Mouse (Mus musculus): ENCODE results near the gene Snai1. TPM values are rescaled to one million over a fixed set of nuclear protein-coding genes. Genes with fewer than 3 reads are reported as not detected.

Snai1 gene
- 9.8 and 13.0 TPM in 2 replicates for polyA plus RNA-seq (2015; fragmentation: Nextera tagmentation; extraction: Ambion mirVana)

DNA sequence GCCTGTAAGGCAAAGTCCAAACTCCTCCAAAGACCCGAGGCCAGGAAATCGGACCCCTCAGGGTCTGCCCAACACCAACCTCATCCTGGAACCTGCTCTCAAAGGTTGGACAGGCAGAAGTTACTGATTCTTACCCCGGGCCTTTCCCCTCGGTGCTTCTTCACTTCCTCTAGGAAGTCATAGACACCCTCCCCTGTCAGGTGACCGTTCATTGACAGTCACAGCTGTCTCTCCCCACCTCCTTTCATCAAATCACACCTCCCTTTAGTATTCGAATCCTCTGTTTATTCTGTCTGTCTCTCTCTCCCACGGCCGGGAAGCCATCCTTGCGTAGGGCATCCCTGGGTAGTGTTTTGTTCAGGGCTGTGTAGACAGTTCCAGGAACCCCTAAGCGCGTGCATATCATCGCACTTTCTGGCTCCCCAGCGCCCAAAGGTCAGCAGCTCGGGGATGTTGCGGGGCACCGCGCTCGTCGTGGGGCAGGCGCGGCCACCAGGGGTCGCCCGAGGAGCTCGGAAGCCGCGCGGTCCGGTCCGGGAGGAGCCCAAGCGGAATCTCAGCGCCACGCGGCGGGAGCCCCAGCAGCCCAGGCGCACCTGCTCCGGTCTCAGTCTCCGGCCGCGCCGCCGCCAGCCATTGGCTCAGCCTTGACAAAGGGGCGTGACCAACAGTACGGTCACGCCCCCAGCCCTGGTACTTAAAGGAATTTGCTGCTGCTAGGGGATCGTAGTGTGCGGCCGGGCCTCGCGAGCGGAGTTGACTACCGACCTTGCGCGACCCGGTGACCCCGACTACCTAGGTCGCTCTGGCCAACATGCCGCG is at the start of gene Snai1:
Gene Snai1, plus strand, starts transcription at position 720 of the 822 bp plus-strand sequence.
- Histone ChIP-seq H3K9ac (peak within 1 kb of the TSS; percentile 38), H3K27ac (replicated peaks) (no peak within 1 kb of the TSS), H3K27me3 (peaks cover 57% of the 10 kb centered on the region), H3K9me3 (no peaks in the 10 kb centered on the region), H3K4me2 (peak within 1 kb of the TSS; percentile 88), H3K4me3 (peak within 1 kb of the TSS; percentile 49), H3K36me3 (no peaks in the 10 kb centered on the region), H3K4me1 (replicated peaks) (peaks cover 47% of the 10 kb centered on the region)
- peak; percentile 96 for ATAC-seq (ENCODE audit: low read depth)
- 1% methylated on average over 58 of the region's 58 CpGs for WGBS

DNA sequence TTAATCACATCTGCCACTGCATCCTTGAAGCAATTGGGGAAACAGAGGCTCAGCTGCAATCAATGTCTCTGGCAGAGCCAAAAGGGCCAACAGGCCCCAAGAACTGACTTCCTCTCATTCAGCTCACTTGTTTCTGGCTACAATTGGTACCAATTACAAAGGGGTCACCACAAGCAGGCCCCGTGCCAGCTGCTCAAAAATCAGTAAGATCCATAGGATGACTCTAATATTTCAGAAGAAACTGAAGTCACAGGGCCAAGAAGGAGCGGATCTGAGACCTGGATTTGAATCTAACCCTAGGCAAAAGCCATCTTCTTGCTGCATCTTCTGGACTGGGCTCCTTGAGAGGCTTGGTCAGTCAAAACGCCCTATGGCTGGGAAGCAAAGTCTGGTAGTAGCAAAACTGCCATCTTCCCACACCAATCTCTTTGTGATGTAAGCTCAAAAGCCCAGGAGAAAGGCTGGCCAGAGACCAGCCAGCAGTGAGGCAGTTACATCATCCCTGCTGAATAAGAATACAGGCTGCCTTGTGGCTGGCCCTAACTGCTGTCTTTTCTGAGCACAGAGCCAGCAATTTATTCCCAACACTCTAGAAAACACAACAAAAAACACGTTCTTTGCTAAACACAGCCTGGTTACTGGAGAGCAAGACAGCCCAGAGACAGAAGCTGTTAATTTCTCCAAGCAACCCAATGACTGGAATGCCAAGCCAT is 47.0 kb upstream of the Snai1 start:
- ATAC-seq (ENCODE audit: low read depth), result 0 out of 2 replicates have a peak, but pooled peaks have one; percentile 9
- Histone ChIP-seq H3K9me3 (no peaks in the 10 kb centered on the region), H3K27ac (replicated peaks) (peak overlapping the region; percentile 99), H3K27me3 (no peaks in the 10 kb centered on the region), H3K9ac (peak overlapping the region; percentile 99), H3K4me1 (replicated peaks) (peaks cover 54% of the 10 kb centered on the region), H3K36me3 (peaks cover 6% of the 10 kb centered on the region), H3K4me2 (peak overlapping the region; percentile 99), H3K4me3 (peak overlapping the region; percentile 100)
- WGBS, result 77% methylated on average over 4 of the region's 4 CpGs

DNA sequence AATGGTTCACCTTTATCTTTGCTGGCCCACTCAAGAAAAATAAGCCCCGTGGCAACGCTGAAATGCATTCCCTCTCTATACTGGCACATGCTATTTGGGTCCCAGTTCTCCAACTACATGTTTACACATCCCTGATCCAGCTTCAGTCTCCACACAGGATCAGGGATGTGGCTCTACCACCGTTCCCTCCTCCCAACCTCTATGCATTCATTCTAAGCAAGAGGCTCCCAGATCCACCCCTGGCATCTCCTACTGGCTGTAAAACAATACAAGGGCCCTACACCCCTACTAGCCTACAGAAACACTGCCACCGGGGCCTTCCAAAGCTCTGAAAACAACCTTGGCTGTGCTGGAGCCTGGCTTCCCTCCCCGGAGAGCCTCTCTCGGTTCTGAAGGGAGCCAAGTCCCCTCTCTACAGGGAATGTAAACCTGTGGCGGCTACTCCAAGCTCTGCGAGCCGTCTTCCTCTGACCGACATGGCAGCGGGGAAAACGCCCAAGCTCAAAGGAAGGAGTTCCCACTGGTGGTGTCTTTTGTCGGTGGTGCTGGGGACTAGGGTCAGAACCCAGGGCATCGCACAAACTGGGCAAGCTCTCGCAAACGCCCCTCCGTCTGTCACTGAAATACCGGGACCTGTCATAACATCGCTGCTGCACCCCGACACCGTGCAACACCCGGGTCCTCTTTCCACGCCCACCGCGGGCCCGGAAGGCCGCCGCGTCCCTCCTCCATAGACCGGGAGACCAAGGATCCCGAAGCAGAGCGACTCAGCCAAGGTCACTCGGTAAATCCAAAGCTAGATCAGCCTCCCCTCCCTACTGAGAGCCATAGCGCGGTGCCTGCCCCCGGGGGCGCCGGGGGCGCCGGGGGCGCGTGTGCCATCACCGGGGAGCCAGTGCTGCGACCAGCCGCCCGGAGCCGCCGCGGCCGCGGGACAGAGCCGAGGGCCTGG is 46.0 kb upstream of the Snai1 start, which contains the start of gene Rnf114:
Gene Rnf114, plus strand, starts transcription at position 889 of the 952 bp plus-strand sequence.
- Histone ChIP-seq H3K4me3 (peak within 1 kb of the TSS; percentile 100), H3K4me2 (peak within 1 kb of the TSS; percentile 99), H3K9me3 (no peaks in the 10 kb centered on the region), H3K9ac (peak within 1 kb of the TSS; percentile 99), H3K36me3 (peaks cover 6% of the 10 kb centered on the region), H3K27me3 (no peaks in the 10 kb centered on the region), H3K27ac (replicated peaks) (peak within 1 kb of the TSS; percentile 99), H3K4me1 (replicated peaks) (peaks cover 45% of the 10 kb centered on the region)
- WGBS, result 4% methylated on average over 52 of the region's 52 CpGs
- peak; percentile 37; the same call in 1 of the 2 replicates for ATAC-seq (ENCODE audit: low read depth)

DNA sequence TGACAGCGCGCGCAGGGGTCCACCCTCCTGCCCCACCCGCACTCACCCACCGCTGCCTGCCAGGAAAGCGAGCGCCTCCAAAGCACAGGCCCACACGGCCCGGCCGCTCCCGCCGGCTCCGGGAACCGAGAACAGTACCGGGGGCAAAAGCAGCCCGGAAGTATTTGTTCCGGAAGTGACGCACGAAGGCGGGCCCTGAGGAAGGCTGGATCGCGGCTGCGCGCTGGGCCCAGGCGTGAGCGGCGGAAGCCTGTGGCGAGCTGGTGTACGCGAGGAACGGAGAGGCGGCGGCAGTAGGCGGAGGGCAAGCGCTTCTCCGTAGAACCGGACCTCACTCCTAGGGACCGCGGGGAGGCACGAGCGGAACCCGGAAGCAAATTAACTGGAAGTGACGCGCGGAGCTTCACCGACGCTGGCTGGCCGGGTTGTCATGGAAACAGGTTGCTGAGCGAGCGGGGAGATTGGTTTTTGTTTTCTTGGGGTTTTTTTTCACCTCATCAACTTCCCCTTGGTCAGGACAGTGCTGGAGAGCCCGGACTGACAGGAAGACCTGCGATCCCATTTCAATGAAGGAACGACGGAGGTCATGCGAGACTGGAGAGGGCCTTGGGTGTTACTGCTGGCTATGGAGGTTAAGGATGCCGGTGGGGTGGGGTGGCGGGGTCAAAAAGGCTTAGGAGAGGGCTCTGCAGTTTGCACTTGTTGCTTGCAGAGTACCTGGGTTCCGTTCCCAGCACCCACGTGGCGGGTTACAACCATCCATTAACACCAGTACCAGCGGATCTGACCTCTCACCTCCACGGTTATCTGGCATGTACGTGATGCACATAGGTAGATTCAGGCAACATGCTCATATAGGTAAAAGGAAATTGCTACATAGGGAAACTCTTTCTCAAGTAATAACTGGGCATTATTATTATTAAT is 45.0 kb upstream of the Snai1 start, which contains the start of gene Spata2:
Gene Spata2, minus strand, starts transcription at position 175 of the 924 bp plus-strand sequence.
- peak within 1 kb of the TSS; percentile 100 for H3K4me3 ChIP-seq
- WGBS, result 2% methylated on average over 62 of the region's 63 CpGs

DNA sequence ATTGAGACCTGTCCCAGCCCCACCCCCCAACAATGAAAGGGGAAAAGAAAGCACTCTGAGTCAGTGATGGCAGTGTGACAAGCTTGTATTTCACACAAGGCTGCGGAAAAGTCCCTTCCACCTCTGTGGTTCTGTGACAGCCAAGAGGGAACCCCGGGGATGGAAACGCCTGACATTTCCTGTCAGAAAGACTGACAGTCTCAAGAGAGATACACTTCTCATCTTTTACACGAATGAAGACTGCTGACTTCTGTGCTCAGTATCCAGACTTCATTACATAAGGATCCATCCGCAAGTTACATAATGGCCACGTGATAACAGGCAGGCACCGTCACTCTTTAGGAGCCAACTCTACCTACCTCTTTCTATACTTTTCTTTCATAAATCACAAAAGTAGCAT is 41.6 kb upstream of the Snai1 start:
- H3K4me3 ChIP-seq, result no peak overlapping the region
- H3K9me3 ChIP-seq, result no peaks in the 10 kb centered on the region
- no peak overlapping the region for H3K9ac ChIP-seq
- H3K27ac ChIP-seq (replicated peaks), result no peak overlapping the region
- no peaks in the 10 kb centered on the region for H3K36me3 ChIP-seq
- H3K4me2 ChIP-seq, result no peak overlapping the region
- peaks cover 15% of the 10 kb centered on the region for H3K4me1 ChIP-seq (replicated peaks)
- 84% methylated on average over 7 of the region's 7 CpGs for WGBS
- ATAC-seq (ENCODE audit: low read depth), result no peak
- no peaks in the 10 kb centered on the region for H3K27me3 ChIP-seq

More for the DNA sequence above, 45.0 kb upstream of the Snai1 start, which contains the start of gene Spata2:
- H3K9ac ChIP-seq, result peak within 1 kb of the TSS; percentile 99
- no peaks in the 10 kb centered on the region for H3K27me3 ChIP-seq
- H3K4me2 ChIP-seq, result peak within 1 kb of the TSS; percentile 99
- peak; percentile 74 for ATAC-seq (ENCODE audit: low read depth)
- peak within 1 kb of the TSS; percentile 99 for H3K27ac ChIP-seq (replicated peaks)
- no peaks in the 10 kb centered on the region for H3K9me3 ChIP-seq
- peaks cover 41% of the 10 kb centered on the region for H3K4me1 ChIP-seq (replicated peaks)
- H3K36me3 ChIP-seq, result no peaks in the 10 kb centered on the region

DNA sequence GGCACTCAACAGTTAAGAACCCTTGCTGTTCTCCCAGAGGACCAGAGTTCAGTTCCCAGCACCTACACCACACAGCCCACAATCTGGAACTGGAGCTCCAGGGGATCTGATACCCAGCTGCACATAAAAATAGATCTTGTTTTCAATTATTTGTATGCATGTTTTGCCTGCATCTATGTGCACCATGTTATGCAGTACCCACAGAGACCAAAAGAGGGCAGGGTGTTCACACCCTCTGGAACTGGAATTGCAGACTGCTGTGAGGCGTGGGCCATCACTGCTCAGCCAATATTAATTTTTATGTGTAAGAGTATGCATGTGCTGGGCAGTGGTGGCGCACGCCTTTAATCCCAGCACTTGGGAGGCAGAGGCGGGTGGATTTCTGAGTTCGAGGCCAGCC is 40.7 kb upstream of the Snai1 start:
- no peaks in the 10 kb centered on the region for H3K36me3 ChIP-seq
- H3K4me3 ChIP-seq, result no peak overlapping the region
- H3K9ac ChIP-seq, result no peak overlapping the region
- H3K27me3 ChIP-seq, result no peaks in the 10 kb centered on the region
- H3K4me1 ChIP-seq (replicated peaks), result peaks cover 8% of the 10 kb centered on the region; the same call in 1 of the 2 replicates
- no peak overlapping the region for H3K27ac ChIP-seq (replicated peaks)
- H3K9me3 ChIP-seq, result no peaks in the 10 kb centered on the region
- no peak overlapping the region for H3K4me2 ChIP-seq
- WGBS, result 76% methylated on average over 5 of the region's 5 CpGs
- ATAC-seq (ENCODE audit: low read depth), result no peak

DNA sequence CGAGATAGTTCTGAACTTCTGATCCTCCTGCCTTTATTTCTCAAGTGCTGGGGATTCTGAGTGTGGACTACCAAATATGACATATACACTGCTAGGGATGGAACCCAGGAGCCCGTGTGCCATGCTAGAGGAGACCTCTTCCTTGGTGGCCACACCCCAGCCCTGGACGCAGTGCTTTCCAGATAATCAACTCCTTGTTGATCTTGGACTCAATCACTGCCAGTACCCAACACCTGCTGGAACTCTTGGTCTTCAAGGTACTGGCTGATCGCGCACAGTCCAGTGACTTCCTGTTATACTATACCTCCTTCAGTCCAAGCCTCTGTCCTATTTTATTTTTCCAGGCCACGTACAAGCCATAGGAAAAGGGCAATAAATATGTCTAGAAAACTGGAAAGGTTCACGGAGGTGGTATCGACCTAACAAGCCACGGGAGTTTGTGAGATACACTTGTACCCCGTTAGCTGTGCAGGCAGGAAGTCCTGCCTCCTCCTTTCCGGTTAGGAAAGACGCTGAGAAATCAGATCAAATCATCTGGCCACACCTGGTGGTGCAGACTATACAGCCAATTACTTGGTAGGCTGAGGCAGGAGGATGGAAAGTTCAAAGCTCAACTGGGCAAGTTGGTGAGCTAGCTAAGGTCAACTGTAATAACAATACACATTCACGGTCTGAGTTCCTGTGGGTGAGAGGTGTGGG is 35.3 kb upstream of the Snai1 start:
- Histone ChIP-seq H3K9me3 (no peaks in the 10 kb centered on the region), H3K4me2 (peak overlapping the region; percentile 95), H3K4me1 (replicated peaks) (peaks cover 38% of the 10 kb centered on the region), H3K4me3 (peak overlapping the region; percentile 93), H3K9ac (0 out of 2 replicates have a peak overlapping the region, but pooled peaks have one; percentile 92), H3K27me3 (no peaks in the 10 kb centered on the region), H3K27ac (replicated peaks) (peak overlapping the region; percentile 90), H3K36me3 (peaks cover 14% of the 10 kb centered on the region)
- ATAC-seq (ENCODE audit: low read depth), result peak; percentile 4; the same call in 1 of the 2 replicates
- WGBS, result 50% methylated on average over 13 of the region's 13 CpGs

DNA sequence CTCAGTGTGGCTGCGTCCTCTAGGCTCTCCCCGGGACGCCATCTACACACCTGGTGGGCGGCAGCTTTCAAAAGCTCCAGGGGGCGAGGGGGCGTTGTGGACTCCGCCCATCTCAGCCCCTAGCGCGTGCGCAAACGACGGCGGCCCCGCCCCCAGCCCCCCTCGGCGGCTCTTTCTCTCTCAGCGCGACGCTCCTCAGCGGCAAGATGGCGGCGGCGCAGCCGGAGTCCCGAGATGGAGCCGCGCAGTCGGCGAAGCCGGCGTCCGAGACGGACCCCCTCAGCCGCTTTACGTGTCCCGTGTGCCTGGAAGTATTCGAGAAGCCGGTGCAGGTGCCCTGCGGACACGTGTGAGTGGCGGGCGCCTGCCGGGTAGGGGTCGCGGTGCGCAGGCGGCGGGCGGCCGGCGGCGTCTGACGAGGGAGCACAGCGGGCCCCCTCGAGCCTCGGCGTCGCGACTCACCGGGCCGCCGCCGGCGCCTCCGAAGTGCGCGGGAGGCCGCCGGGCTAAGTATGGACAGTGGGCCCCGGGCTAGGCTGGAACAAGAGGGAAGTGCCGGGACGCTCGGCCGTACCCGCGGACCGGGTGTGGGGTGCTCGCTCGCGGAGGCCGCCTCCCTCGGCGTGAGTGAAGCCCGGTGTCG is 34.6 kb upstream of the Snai1 start:
- peak overlapping the region; percentile 95 for H3K4me2 ChIP-seq
- no peaks in the 10 kb centered on the region for H3K9me3 ChIP-seq
- H3K9ac ChIP-seq, result peak overlapping the region; percentile 92
- H3K4me3 ChIP-seq, result peak overlapping the region; percentile 93
- under 1% methylated on average over 70 of the region's 85 CpGs for WGBS
- H3K36me3 ChIP-seq, result peaks cover 21% of the 10 kb centered on the region
- no peaks in the 10 kb centered on the region for H3K27me3 ChIP-seq
- ATAC-seq (ENCODE audit: low read depth), result peak; percentile 89
- peak overlapping the region; percentile 90 for H3K27ac ChIP-seq (replicated peaks)
- H3K4me1 ChIP-seq (replicated peaks), result peaks cover 40% of the 10 kb centered on the region

DNA sequence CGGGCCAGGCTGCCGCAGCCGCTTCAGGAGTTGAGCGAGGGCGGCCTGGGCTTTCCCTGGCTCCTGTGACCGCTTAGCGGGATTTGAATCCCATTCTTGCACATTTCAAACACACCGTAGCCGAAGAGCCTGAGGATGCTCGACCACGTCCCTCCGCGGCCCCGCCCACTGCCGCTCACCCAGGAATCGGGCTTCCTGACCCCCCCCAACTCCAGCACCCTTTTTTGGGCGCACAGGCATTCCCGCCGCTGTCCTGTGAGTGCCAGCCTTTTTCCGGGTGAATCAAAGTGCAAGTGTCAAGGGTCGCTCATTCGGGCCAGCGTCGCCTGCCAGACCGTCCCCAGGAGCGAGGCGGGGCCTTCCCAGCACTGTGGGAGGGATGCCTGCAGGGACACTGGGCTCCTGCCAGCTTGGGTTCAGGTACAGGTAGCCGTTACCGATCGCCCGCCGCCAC is 34.1 kb upstream of the Snai1 start:
- ATAC-seq (ENCODE audit: low read depth), result peak; percentile 38
- H3K27me3 ChIP-seq, result no peaks in the 10 kb centered on the region
- peak overlapping the region; percentile 92 for H3K9ac ChIP-seq
- peaks cover 40% of the 10 kb centered on the region for H3K4me1 ChIP-seq (replicated peaks)
- H3K27ac ChIP-seq (replicated peaks), result peak overlapping the region; percentile 90
- 1% methylated on average over 32 of the region's 32 CpGs for WGBS
- peak overlapping the region; percentile 93 for H3K4me3 ChIP-seq
- peaks cover 27% of the 10 kb centered on the region for H3K36me3 ChIP-seq
- peak overlapping the region; percentile 95 for H3K4me2 ChIP-seq
- no peaks in the 10 kb centered on the region for H3K9me3 ChIP-seq

All from neural tube, embryonic 13.5 days (tissue).